Mouse (Mus musculus): Measurements from ENCODE around the gene Sorcs3. TPM values are rescaled to one million over a fixed set of nuclear protein-coding genes. Genes with fewer than 3 reads are reported as not detected.

The Sorcs3 gene
- not detected in 2 replicates for total RNA-seq (2012; rRNA removed)
- polyA plus RNA-seq (2012; ENCODE audit: insufficient read depth in 1 of 2, insufficient read length in 2 of 2, low read depth in 1 of 2, low replicate concordance in 2 of 2, missing spikeins in 1 of 2), result not detected

- DNase-seq (ENCODE audit: low read depth, low spot score), result no peak
- Histone ChIP-seq H3K9me3 (replicated peaks; ENCODE audit: insufficient read depth, low read length) (no peaks in the 10 kb centered on the region), H3K79me2 (ENCODE audit: control insufficient read depth, insufficient read depth, low read length, poor library complexity) (no peaks in the 10 kb centered on the region), H3K27me3 (ENCODE audit: control insufficient read depth in 1 of 2, insufficient read depth in 2 of 2, low read length in 2 of 2) (no peaks in the 10 kb centered on the region), H3K9ac (ENCODE audit: control insufficient read depth, low read depth, low read length, poor library complexity, severe bottlenecking) (no peak within 1 kb of the TSS), H3K4me3 (ENCODE audit: control insufficient read depth in 1 of 2, insufficient read depth in 1 of 2, low read depth in 2 of 2, low read length in 2 of 2) (no peak within 1 kb of the TSS), H3K36me3 (ENCODE audit: control insufficient read depth in 1 of 2, insufficient read depth in 2 of 2, low read length in 2 of 2) (no peaks in the 10 kb centered on the region), H3K4me1 (ENCODE audit: control insufficient read depth in 1 of 2, insufficient read depth in 2 of 2, low read length in 2 of 2) (no peaks in the 10 kb centered on the region), H3K27ac (ENCODE audit: control insufficient read depth, low read depth, low read length) (no peak within 1 kb of the TSS)
- TF ChIP-seq ZKSCAN1 (IDR thresholded peaks at IDR 0.05; ENCODE audit: low read depth, low read length), result no peak
- no peak for TF ChIP-seq TBP (IDR thresholded peaks at IDR 0.05; ENCODE audit: low read depth, low read length)
- no peak for TF ChIP-seq NRF1 (IDR thresholded peaks at IDR 0.05; ENCODE audit: insufficient read depth, low read depth, low read length, poor library complexity, severe bottlenecking)
- no peak for TF ChIP-seq ZMIZ1 (IDR thresholded peaks at IDR 0.05; ENCODE audit: low read depth, low read length)
- no peak for TF ChIP-seq MYB (IDR thresholded peaks at IDR 0.05; ENCODE audit: low read depth, low read length)
- no peak for TF ChIP-seq KAT2A (conservative IDR thresholded peaks at IDR 0.05; ENCODE audit: low read depth, low read length)
- TF ChIP-seq POLR2AphosphoS2 (IDR thresholded peaks at IDR 0.05; ENCODE audit: low read length), result no peak
- TF ChIP-seq CTCF (IDR thresholded peaks at IDR 0.05 in 2 of 3, conservative IDR thresholded peaks at IDR 0.05 in 1 of 3; ENCODE audit: control insufficient read depth in 1 of 3, insufficient read depth in 1 of 3, low read depth in 2 of 3, low read length in 3 of 3, poor library complexity in 1 of 3, severe bottlenecking in 1 of 3), result no peak
- TF ChIP-seq SMC3 (IDR thresholded peaks at IDR 0.05; ENCODE audit: low read depth, low read length), result no peak
- TF ChIP-seq HCFC1 (IDR thresholded peaks at IDR 0.05; ENCODE audit: low read depth, low read length), result no peak
- TF ChIP-seq ELF1 (IDR thresholded peaks at IDR 0.05; ENCODE audit: low read depth, low read length), result no peak
- no peak for TF ChIP-seq CHD2 (IDR thresholded peaks at IDR 0.05; ENCODE audit: low read length)
Measured at GRCm38 (mm10) chr19:48205929-48206814, at the start of gene Sorcs3. Sorcs3 (plus strand) TSS chr19:48206025.

DNA sequence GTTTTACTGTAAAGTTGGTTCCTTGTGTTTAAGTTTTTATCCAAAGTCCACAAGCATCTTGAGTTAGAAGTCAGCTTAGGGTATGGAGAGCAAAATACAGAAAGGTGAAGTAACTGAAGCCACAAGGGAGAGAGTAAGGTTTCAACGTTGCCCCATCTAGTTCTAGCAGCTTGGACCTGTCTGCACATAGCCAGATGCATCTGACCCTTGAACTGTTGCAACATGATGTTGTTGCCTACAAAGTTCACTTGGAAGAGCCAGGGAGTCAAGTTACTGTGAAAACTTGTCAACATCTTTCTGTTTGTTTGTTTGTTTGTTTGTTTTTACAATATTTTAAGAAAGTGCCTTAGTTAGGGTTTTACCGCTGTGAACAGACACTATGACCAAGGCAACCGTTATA, 40.5 kb upstream of the Sorcs3 start:
- Histone ChIP-seq H3K36me3 (ENCODE audit: control insufficient read depth in 1 of 2, insufficient read depth in 2 of 2, low read length in 2 of 2) (no peaks in the 10 kb centered on the region), H3K9ac (ENCODE audit: control insufficient read depth, low read depth, low read length, poor library complexity, severe bottlenecking) (no peak overlapping the region), H3K9me3 (replicated peaks; ENCODE audit: insufficient read depth, low read length) (no peaks in the 10 kb centered on the region; the same call in 1 of the 2 replicates), H3K4me3 (ENCODE audit: control insufficient read depth in 1 of 2, insufficient read depth in 1 of 2, low read depth in 2 of 2, low read length in 2 of 2) (no peak overlapping the region), H3K4me1 (ENCODE audit: control insufficient read depth in 1 of 2, insufficient read depth in 2 of 2, low read length in 2 of 2) (no peaks in the 10 kb centered on the region), H3K27ac (ENCODE audit: control insufficient read depth, low read depth, low read length) (no peak overlapping the region), H3K27me3 (ENCODE audit: control insufficient read depth in 1 of 2, insufficient read depth in 2 of 2, low read length in 2 of 2) (no peaks in the 10 kb centered on the region), H3K79me2 (ENCODE audit: control insufficient read depth, insufficient read depth, low read length, poor library complexity) (no peaks in the 10 kb centered on the region)
- TF ChIP-seq ZKSCAN1 (IDR thresholded peaks at IDR 0.05; ENCODE audit: low read depth, low read length), result no peak
- TF ChIP-seq TBP (IDR thresholded peaks at IDR 0.05; ENCODE audit: low read depth, low read length), result no peak
- TF ChIP-seq RCOR1 (IDR thresholded peaks at IDR 0.05; ENCODE audit: low read depth, low read length), result no peak
- no peak for TF ChIP-seq POLR2AphosphoS2 (IDR thresholded peaks at IDR 0.05; ENCODE audit: low read length)
- TF ChIP-seq POLR2A (IDR thresholded peaks at IDR 0.05; ENCODE audit: control insufficient read depth in 1 of 2, insufficient read depth in 1 of 2, low read depth in 1 of 2, low read length in 2 of 2, poor library complexity in 1 of 2), result no peak
- TF ChIP-seq USF2 (IDR thresholded peaks at IDR 0.05; ENCODE audit: borderline replicate concordance in 1 of 2, insufficient read depth in 1 of 2, low read depth in 1 of 2, low read length in 2 of 2), result no peak
- no peak for TF ChIP-seq POLR2AphosphoS5 (IDR thresholded peaks at IDR 0.05; ENCODE audit: borderline replicate concordance, low read depth, low read length)
- TF ChIP-seq NELFE (IDR thresholded peaks at IDR 0.05; ENCODE audit: low read depth, low read length), result no peak
- no peak for TF ChIP-seq MAX (IDR thresholded peaks at IDR 0.05; ENCODE audit: low read length)
- TF ChIP-seq USF1 (IDR thresholded peaks at IDR 0.05; ENCODE audit: low read depth, low read length), result no peak
- TF ChIP-seq MXI1 (IDR thresholded peaks at IDR 0.05; ENCODE audit: low read depth, low read length), result no peak
- no peak for TF ChIP-seq CHD2 (IDR thresholded peaks at IDR 0.05; ENCODE audit: low read length)
- no peak for TF ChIP-seq NRF1 (IDR thresholded peaks at IDR 0.05; ENCODE audit: insufficient read depth, low read depth, low read length, poor library complexity, severe bottlenecking)
- TF ChIP-seq RAD21 (IDR thresholded peaks at IDR 0.05; ENCODE audit: low read depth, low read length), result no peak
- no peak for TF ChIP-seq SMC3 (IDR thresholded peaks at IDR 0.05; ENCODE audit: low read depth, low read length)
- TF ChIP-seq MEF2A (IDR thresholded peaks at IDR 0.05; ENCODE audit: extremely low read depth, insufficient replicate concordance, low read depth, low read length, poor library complexity, severe bottlenecking), result no peak
- TF ChIP-seq CTCF (IDR thresholded peaks at IDR 0.05 in 2 of 3, conservative IDR thresholded peaks at IDR 0.05 in 1 of 3; ENCODE audit: control insufficient read depth in 1 of 3, insufficient read depth in 1 of 3, low read depth in 2 of 3, low read length in 3 of 3, poor library complexity in 1 of 3, severe bottlenecking in 1 of 3), result no peak
- DNase-seq (ENCODE audit: low read depth, low spot score), result no peak
